In genomic region chr1:91428614-91429013, GRCm38 (mm10) we compare ENCODE assay signal across 8 mouse cellular contexts. TPM values are rescaled to one million over a fixed set of nuclear protein-coding genes. Genes with fewer than 3 reads are reported as not detected.
DNase-seq lines count a peak whose midpoint lies in the region; ATAC-seq and TF ChIP-seq lines count a peak whose summit lies in the region.

No protein-coding gene starts in this region.

- no peaks in the 10 kb centered on the region for H3K79me2 ChIP-seq in CH12.LX (replicated peaks; ENCODE audit: control insufficient read depth, extremely low read depth, insufficient read depth, poor library complexity, severe bottlenecking)

- DNase-seq in CH12.LX (ENCODE audit: extremely low read depth): peak; percentile 88
- DNase-seq in adrenal gland, postnatal 36 days: peak; percentile 94 to 95
- peak; percentile 87 for DNase-seq in embryonic facial prominence, embryonic 11.5 days (ENCODE audit: low spot score)
- peak; percentile 82 for DNase-seq in heart, embryonic 10.5 days (ENCODE audit: low spot score)
- DNase-seq in kidney, postnatal 10 days: peak; percentile 95
- DNase-seq in lung, embryonic 14.5 days: peak; percentile 95
- peak; percentile 78 to 89 for DNase-seq in right cerebral cortex, postnatal 10 days (ENCODE audit: low spot score in 2 of 2)
- peak; percentile 89 for DNase-seq in urinary bladder, postnatal 14 days (ENCODE audit: low spot score)

- peaks cover 7 to 16% of the 10 kb centered on the region in 2 experiments for H3K4me1 ChIP-seq in CH12.LX (ENCODE audit: control insufficient read depth in 1 of 2, insufficient read depth in 2 of 2)
- H3K4me1 ChIP-seq in embryonic facial prominence, embryonic 11.5 days (ENCODE audit: control insufficient read depth, insufficient read depth, low read length): no peaks in the 10 kb centered on the region
- H3K4me1 ChIP-seq in heart, embryonic 10.5 days: 0 out of 2 replicates have a peak, but pooled peaks cover 6% of the 10 kb centered on the region
- no peaks in the 10 kb centered on the region for H3K4me1 ChIP-seq in lung, embryonic 14.5 days (ENCODE audit: insufficient read depth)

- 39% methylated on average over 4 of the region's 4 CpGs for WGBS in embryonic facial prominence, embryonic 11.5 days
- whole genome bisulfite sequencing in heart, embryonic 10.5 days: 45% methylated on average over 4 of the region's 4 CpGs
- 24% methylated on average over 4 of the region's 4 CpGs for WGBS in lung, embryonic 14.5 days

- H3K9me3 ChIP-seq in CH12.LX (replicated peaks; ENCODE audit: low read length): no peaks in the 10 kb centered on the region
- H3K9me3 ChIP-seq in embryonic facial prominence, embryonic 11.5 days (replicated peaks; ENCODE audit: control insufficient read depth, low read length): no peaks in the 10 kb centered on the region
- no peaks in the 10 kb centered on the region for H3K9me3 ChIP-seq in heart, embryonic 10.5 days
- H3K9me3 ChIP-seq in lung, embryonic 14.5 days (ENCODE audit: low read depth, low read length): no peaks in the 10 kb centered on the region

- no peak overlapping the region for H3K27ac ChIP-seq in CH12.LX (ENCODE audit: insufficient read depth, low read depth)
- no peak overlapping the region for H3K27ac ChIP-seq in embryonic facial prominence, embryonic 11.5 days (replicated peaks; ENCODE audit: low read depth, low read length)
- no peak overlapping the region for H3K27ac ChIP-seq in heart, embryonic 10.5 days
- H3K27ac ChIP-seq in lung, embryonic 14.5 days (ENCODE audit: low read depth): no peak overlapping the region

- H3K4me3 ChIP-seq in CH12.LX (replicated peaks in 1 of 3; ENCODE audit: low read depth in 2 of 3, low read length in 2 of 3, poor library complexity in 1 of 3): no peak overlapping the region
- no peak overlapping the region for H3K4me3 ChIP-seq in embryonic facial prominence, embryonic 11.5 days (ENCODE audit: low read depth, low read length)
- no peak overlapping the region for H3K4me3 ChIP-seq in heart, embryonic 10.5 days
- no peak overlapping the region for H3K4me3 ChIP-seq in lung, embryonic 14.5 days (ENCODE audit: low read depth, low read length)

- peaks cover 52 to 84% of the 10 kb centered on the region in 2 experiments for H3K36me3 ChIP-seq in CH12.LX (replicated peaks in 1 of 2; ENCODE audit: control insufficient read depth in 1 of 2, insufficient read depth in 1 of 2, low read length in 1 of 2)
- no peaks in the 10 kb centered on the region for H3K36me3 ChIP-seq in embryonic facial prominence, embryonic 11.5 days (replicated peaks; ENCODE audit: control insufficient read depth, insufficient read depth, low read depth, low read length)
- H3K36me3 ChIP-seq in heart, embryonic 10.5 days: peaks cover 29% of the 10 kb centered on the region
- H3K36me3 ChIP-seq in lung, embryonic 14.5 days (ENCODE audit: insufficient read depth): peaks cover 57% of the 10 kb centered on the region

- TF ChIP-seq POLR2A in CH12.LX (IDR thresholded peaks at IDR 0.05; ENCODE audit: low read depth, low read length): no peak

- H3K27me3 ChIP-seq in CH12.LX (replicated peaks): no peaks in the 10 kb centered on the region
- H3K27me3 ChIP-seq in embryonic facial prominence, embryonic 11.5 days (ENCODE audit: control insufficient read depth, insufficient read depth, low read length): no peaks in the 10 kb centered on the region
- no peaks in the 10 kb centered on the region for H3K27me3 ChIP-seq in heart, embryonic 10.5 days (ENCODE audit: insufficient read depth, poor library complexity, severe bottlenecking)
- H3K27me3 ChIP-seq in lung, embryonic 14.5 days (ENCODE audit: insufficient read depth, low read length): no peaks in the 10 kb centered on the region

- peak; percentile 75 to 97 for TF ChIP-seq CTCF in CH12.LX (conservative IDR thresholded peaks at IDR 0.05 in 1 of 2, IDR thresholded peaks at IDR 0.05 in 1 of 2; ENCODE audit: low read depth in 2 of 2, low read length in 2 of 2)
- TF ChIP-seq CTCF in lung, embryonic 14.5 days (IDR thresholded peaks at IDR 0.05; ENCODE audit: low read depth): peak; percentile 94

- dilution Hi-C loops in CH12.LX (cut with MboI; ENCODE audit: extremely low pct_ligation_motif_present, extremely low pct_unique_long_range_greater_than_20kb, low sequenced_read_pairs): no loop called here

- in situ Hi-C loops in CH12.LX (cut with MboI; ENCODE audit: low pct_ligation_motif_present, low pct_unique_long_range_greater_than_20kb, low sequenced_read_pairs): loop anchor here (5.0 to 10.0 kb wide), 2 partner anchors 64 to 136 kb away; partner anchors contain the start of gene Traf3ip1

- H3K9ac ChIP-seq in CH12.LX (ENCODE audit: insufficient read depth, low read depth): no peak overlapping the region
- H3K9ac ChIP-seq in embryonic facial prominence, embryonic 11.5 days (replicated peaks; ENCODE audit: low read length): no peak overlapping the region
- H3K9ac ChIP-seq in lung, embryonic 14.5 days: no peak overlapping the region

- no peak overlapping the region for H3K4me2 ChIP-seq in CH12.LX (ENCODE audit: insufficient read depth, low read depth, poor library complexity, severe bottlenecking)
- H3K4me2 ChIP-seq in embryonic facial prominence, embryonic 11.5 days (ENCODE audit: low read depth, low read length): no peak overlapping the region
- no peak overlapping the region for H3K4me2 ChIP-seq in lung, embryonic 14.5 days

- TF ChIP-seq EP300 in CH12.LX (IDR thresholded peaks at IDR 0.05; ENCODE audit: low read length): no peak

- ATAC-seq in embryonic facial prominence, embryonic 11.5 days (replicated peaks; ENCODE audit: insufficient number of reproducible peaks, low FRiP score, low TSS enrichment, low read depth): no peak
- ATAC-seq in lung, embryonic 14.5 days (ENCODE audit: insufficient read depth): peak; percentile 75

- peak; percentile 97 for TF ChIP-seq RAD21 in CH12.LX (IDR thresholded peaks at IDR 0.05; ENCODE audit: low read depth, low read length)

TF ChIP-seq in CH12.LX, 34 proteins besides CTCF, POLR2A, EP300 and RAD21:
- TF ChIP-seq NRF1 (IDR thresholded peaks at IDR 0.05; ENCODE audit: low read depth, low read length) (peak; percentile 25; the same call in 1 of the 2 replicates), SMC3 (IDR thresholded peaks at IDR 0.05; ENCODE audit: low read depth, low read length) (peak; percentile 96), IRF4 (IDR thresholded peaks at IDR 0.05; ENCODE audit: low read depth, low read length) (peak; percentile 48; the same call in 1 of the 2 replicates), GABPA (IDR thresholded peaks at IDR 0.05; ENCODE audit: insufficient replicate concordance, low read depth, low read length) (no peak), ELF1 (IDR thresholded peaks at IDR 0.05; ENCODE audit: low read depth, low read length) (peak; percentile 30; the same call in 1 of the 2 replicates), MEF2A (IDR thresholded peaks at IDR 0.05; ENCODE audit: borderline replicate concordance, low read depth, low read length) (0 out of 2 replicates have a peak, but pooled peaks have one; percentile 48), HCFC1 (IDR thresholded peaks at IDR 0.05; ENCODE audit: low read depth, low read length) (no peak), ZC3H11A (IDR thresholded peaks at IDR 0.05; ENCODE audit: low read depth, low read length) (peak; percentile 61)

RNA-seq across cellular contexts. Expression of gene Hes6, which starts 14.8 kb away (rescaled TPM):
- total RNA-seq in CH12.LX (2012; rRNA removed): 25.7 and 32.7 TPM in 2 replicates
- 14.6 and 15.4 TPM in 2 replicates for total RNA-seq in CH12.LX (2014; rRNA removed)
- polyA plus RNA-seq in CH12.LX (2012; ENCODE audit: insufficient read length, low read depth): 21.1 and 21.4 TPM in 2 replicates
- total RNA-seq in adrenal gland, postnatal 36 days (2021): 100 to 1,000 TPM; 274 to 679 TPM
- 112 and 126 TPM in 2 replicates for polyA plus RNA-seq in embryonic facial prominence, embryonic 11.5 days (2014; fragmentation: Nextera tagmentation; extraction: Ambion mirVana)
- polyA plus RNA-seq in heart, embryonic 10.5 days (2016; fragmentation: Nextera tagmentation; extraction: Ambion mirVana): 70.6 and 74.2 TPM in 2 replicates
- polyA plus RNA-seq in lung, embryonic 14.5 days (2014; fragmentation: Nextera tagmentation; extraction: Ambion mirVana): 53.7 and 56.4 TPM in 2 replicates

RNA-seq across cellular contexts. Expression of gene Ilkap, which starts 30.0 kb away (rescaled TPM):
- total RNA-seq in CH12.LX (2012; rRNA removed): 77.9 and 98.8 TPM in 2 replicates
- total RNA-seq in CH12.LX (2014; rRNA removed): 79.1 and 100 TPM in 2 replicates
- 101 and 115 TPM in 2 replicates for polyA plus RNA-seq in CH12.LX (2012; ENCODE audit: insufficient read length, low read depth)
- total RNA-seq in adrenal gland, postnatal 36 days (2021): 100 to 1,000 TPM in 1 of 2 experiments, 10 to 100 TPM in 1; 97.0 to 132 TPM
- 178 and 193 TPM in 2 replicates for polyA plus RNA-seq in embryonic facial prominence, embryonic 11.5 days (2014; fragmentation: Nextera tagmentation; extraction: Ambion mirVana)
- 132 and 152 TPM in 2 replicates for polyA plus RNA-seq in heart, embryonic 10.5 days (2016; fragmentation: Nextera tagmentation; extraction: Ambion mirVana)
- 140 and 144 TPM in 2 replicates for polyA plus RNA-seq in lung, embryonic 14.5 days (2014; fragmentation: Nextera tagmentation; extraction: Ambion mirVana)

RNA-seq across cellular contexts. Expression of gene Per2, which starts 30.5 kb away (rescaled TPM):
- 4.2 and 4.7 TPM in 2 replicates for total RNA-seq in CH12.LX (2012; rRNA removed)
- 2.7 and 2.8 TPM in 2 replicates for total RNA-seq in CH12.LX (2014; rRNA removed)
- polyA plus RNA-seq in CH12.LX (2012; ENCODE audit: insufficient read length, low read depth): 5.2 and 5.8 TPM in 2 replicates
- total RNA-seq in adrenal gland, postnatal 36 days (2021): 10 to 100 TPM; 37.1 to 84.7 TPM
- polyA plus RNA-seq in embryonic facial prominence, embryonic 11.5 days (2014; fragmentation: Nextera tagmentation; extraction: Ambion mirVana): 0.97 and 1.2 TPM in 2 replicates
- polyA plus RNA-seq in heart, embryonic 10.5 days (2016; fragmentation: Nextera tagmentation; extraction: Ambion mirVana): 3.2 and 4.9 TPM in 2 replicates
- polyA plus RNA-seq in lung, embryonic 14.5 days (2014; fragmentation: Nextera tagmentation; extraction: Ambion mirVana): 6.6 and 8.3 TPM in 2 replicates
